In the genomic region with DNA sequence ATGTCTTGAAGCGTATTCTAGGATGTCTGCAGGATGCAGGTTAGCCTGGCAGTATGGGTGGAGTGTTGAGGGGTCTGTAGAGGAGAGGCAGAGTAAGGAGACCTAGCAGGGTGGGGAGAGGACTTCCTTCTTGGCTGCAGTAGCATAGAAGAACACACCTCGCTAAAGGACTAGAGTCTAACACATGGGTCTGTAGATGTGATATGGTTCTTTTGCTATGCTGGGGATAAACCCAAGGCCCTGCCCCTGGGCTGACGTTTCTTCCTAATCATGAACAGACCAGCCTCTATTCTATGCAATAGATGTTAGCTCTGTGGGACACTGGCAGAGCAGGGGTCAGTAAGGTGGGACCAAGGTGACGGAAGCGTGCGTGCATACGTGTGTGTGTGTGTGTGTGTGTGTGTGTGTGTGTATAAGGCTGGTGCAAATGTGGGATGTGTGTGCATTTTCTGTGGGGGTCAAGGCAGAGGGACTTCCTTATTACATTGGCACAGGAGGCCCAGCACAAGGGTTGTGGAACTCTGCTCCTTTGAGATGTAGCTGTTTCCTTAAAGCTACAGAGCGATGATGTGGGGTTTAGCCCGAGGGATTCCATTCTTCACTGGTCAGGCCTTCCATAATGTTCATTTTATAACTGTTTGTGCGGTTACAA, we compare ENCODE assay signal across 10 mouse cellular contexts. TPM values are rescaled to one million over a fixed set of nuclear protein-coding genes. Genes with fewer than 3 reads are reported as not detected.
DNase-seq lines count a peak whose midpoint lies in the region; ATAC-seq and TF ChIP-seq lines count a peak whose summit lies in the region.
"Had no signal": no experiment of that assay in that cellular context is flagged by ENCODE, and none has a peak within 500 bp of the region (broad histone marks: within the 10 kb centered on the region; RNA-seq: fewer than 3 reads in every experiment).

No protein-coding gene starts in this region.

- no peak for DNase-seq in forebrain, postnatal 0 days
- DNase-seq in lung, postnatal 4 days = no peak
- no peak for DNase-seq in layer of hippocampus, adult 9-11 months
- DNase-seq in spleen, adult 18-20 months = no peak
- DNase-seq: adrenal gland, adult 2 months; cerebellum, postnatal 14 days had no signal

- no peaks in the 10 kb centered on the region for H3K36me3 ChIP-seq in forebrain, embryonic 12.5 days (replicated peaks)
- H3K36me3 ChIP-seq in forebrain, postnatal 0 days (ENCODE audit: insufficient read depth) = no peaks in the 10 kb centered on the region
- no peaks in the 10 kb centered on the region for H3K36me3 ChIP-seq in lung, embryonic 15.5 days
- H3K36me3 ChIP-seq in intestine, embryonic 15.5 days = no peaks in the 10 kb centered on the region

- 88% methylated on average over 10 of the region's 10 CpGs for WGBS in forebrain, embryonic 12.5 days
- WGBS in forebrain, postnatal 0 days = 84% methylated on average over 10 of the region's 10 CpGs
- WGBS in lung, embryonic 15.5 days = 79% methylated on average over 10 of the region's 10 CpGs
- 48% methylated on average over 10 of the region's 10 CpGs for WGBS in intestine, embryonic 15.5 days

- no peaks in the 10 kb centered on the region; the same call in 1 of the 2 replicates for H3K27me3 ChIP-seq in forebrain, embryonic 12.5 days
- H3K27me3 ChIP-seq in forebrain, postnatal 0 days (ENCODE audit: insufficient read depth, low read length) = no peaks in the 10 kb centered on the region
- H3K27me3 ChIP-seq in lung, embryonic 15.5 days = no peaks in the 10 kb centered on the region
- H3K27me3 ChIP-seq in intestine, embryonic 15.5 days (replicated peaks) = no peaks in the 10 kb centered on the region

- no peak overlapping the region for H3K4me2 ChIP-seq in forebrain, embryonic 12.5 days
- no peak overlapping the region for H3K4me2 ChIP-seq in forebrain, postnatal 0 days (ENCODE audit: low read depth)
- 0 out of 2 replicates have a peak overlapping the region, but pooled peaks have one; percentile 1 for H3K4me2 ChIP-seq in lung, embryonic 15.5 days
- peak overlapping the region; percentile 50 for H3K4me2 ChIP-seq in intestine, embryonic 15.5 days (replicated peaks)

- ATAC-seq in forebrain, embryonic 12.5 days (ENCODE audit: low FRiP score) = no peak
- no peak for ATAC-seq in forebrain, postnatal 0 days
- ATAC-seq in lung, embryonic 15.5 days (ENCODE audit: borderline replicate concordance, extremely low read depth, low FRiP score, low TSS enrichment) = no peak
- peak; percentile 74 for ATAC-seq in intestine, embryonic 15.5 days
- ATAC-seq in monocyte, adult 5-6 weeks (replicated peaks; ENCODE audit: insufficient number of reproducible peaks, low FRiP score, low TSS enrichment, poor library complexity, severe bottlenecking) = peak; percentile 73

- 0 out of 2 replicates have a peak overlapping the region, but pooled peaks have one; percentile 53 for H3K27ac ChIP-seq in forebrain, embryonic 12.5 days
- H3K27ac ChIP-seq in forebrain, postnatal 0 days (ENCODE audit: low read depth, low read length) = no peak overlapping the region
- peak overlapping the region; percentile 90 for H3K27ac ChIP-seq in lung, embryonic 15.5 days
- H3K27ac ChIP-seq in intestine, embryonic 15.5 days = peak overlapping the region; percentile 98

- no peaks in the 10 kb centered on the region for H3K9me3 ChIP-seq in forebrain, embryonic 12.5 days
- no peaks in the 10 kb centered on the region for H3K9me3 ChIP-seq in forebrain, postnatal 0 days (ENCODE audit: low read length)
- H3K9me3 ChIP-seq in lung, embryonic 15.5 days = no peaks in the 10 kb centered on the region
- H3K9me3 ChIP-seq in intestine, embryonic 15.5 days = no peaks in the 10 kb centered on the region

- H3K4me1 ChIP-seq in forebrain, embryonic 12.5 days = peaks cover 14% of the 10 kb centered on the region
- no peaks in the 10 kb centered on the region for H3K4me1 ChIP-seq in forebrain, postnatal 0 days (ENCODE audit: insufficient read depth)
- H3K4me1 ChIP-seq in lung, embryonic 15.5 days = peaks cover 8% of the 10 kb centered on the region; the same call in 1 of the 2 replicates
- peaks cover 14% of the 10 kb centered on the region for H3K4me1 ChIP-seq in intestine, embryonic 15.5 days (replicated peaks)

- no peak overlapping the region for H3K4me3 ChIP-seq in forebrain, embryonic 12.5 days (replicated peaks)
- no peak overlapping the region for H3K4me3 ChIP-seq in forebrain, postnatal 0 days (ENCODE audit: low read depth, low read length)
- H3K4me3 ChIP-seq in lung, embryonic 15.5 days = no peak overlapping the region
- H3K4me3 ChIP-seq in intestine, embryonic 15.5 days (replicated peaks) = peak overlapping the region; percentile 15

- no peak for TF ChIP-seq CTCF in forebrain, postnatal 0 days (IDR thresholded peaks at IDR 0.05; ENCODE audit: low read depth)

- no peak overlapping the region for H3K9ac ChIP-seq in forebrain, embryonic 12.5 days
- H3K9ac ChIP-seq in forebrain, postnatal 0 days = no peak overlapping the region
- no peak overlapping the region for H3K9ac ChIP-seq in lung, embryonic 15.5 days
- no peak overlapping the region for H3K9ac ChIP-seq in intestine, embryonic 15.5 days

RNA-seq across cellular contexts. Expression of a gene that starts 7.0 kb away (rescaled TPM):
- 6.2 and 9.0 TPM in 2 replicates for polyA plus RNA-seq in forebrain, embryonic 12.5 days (2016; fragmentation: Nextera tagmentation; extraction: Ambion mirVana)
- total RNA-seq in forebrain, postnatal 0 days (2014; rRNA removed) = 8.1 and 8.5 TPM in 2 replicates
- polyA plus RNA-seq in forebrain, postnatal 0 days (2015; fragmentation: Nextera tagmentation; extraction: Ambion mirVana) = 4.2 and 5.7 TPM in 2 replicates
- polyA plus RNA-seq in lung, embryonic 15.5 days (2015; fragmentation: Nextera tagmentation; extraction: Ambion mirVana) = 6.0 and 7.3 TPM in 2 replicates
- polyA plus RNA-seq in intestine, embryonic 15.5 days (2015; fragmentation: Nextera tagmentation; extraction: Ambion mirVana) = 13.1 and 14.7 TPM in 2 replicates
- total RNA-seq in monocyte, adult 5-6 weeks (2017) = 9.4 to 14.5 TPM (median 13.7 TPM) in 3 replicates

RNA-seq across cellular contexts. Expression of a gene that starts 41.6 kb away (rescaled TPM):
- polyA plus RNA-seq in forebrain, embryonic 12.5 days (2016; fragmentation: Nextera tagmentation; extraction: Ambion mirVana) = 1.8 and 2.9 TPM in 2 replicates
- total RNA-seq in forebrain, postnatal 0 days (2014; rRNA removed) = 5.1 and 8.5 TPM in 2 replicates
- 5.4 and 5.9 TPM in 2 replicates for polyA plus RNA-seq in forebrain, postnatal 0 days (2015; fragmentation: Nextera tagmentation; extraction: Ambion mirVana)
- polyA plus RNA-seq in lung, embryonic 15.5 days (2015; fragmentation: Nextera tagmentation; extraction: Ambion mirVana) = 6.9 and 7.6 TPM in 2 replicates
- 6.3 and 6.6 TPM in 2 replicates for polyA plus RNA-seq in intestine, embryonic 15.5 days (2015; fragmentation: Nextera tagmentation; extraction: Ambion mirVana)
- not detected in 3 replicates for total RNA-seq in monocyte, adult 5-6 weeks (2017)

RNA-seq across cellular contexts. Expression of a gene that starts 50.7 kb away (rescaled TPM):
- polyA plus RNA-seq in forebrain, embryonic 12.5 days (2016; fragmentation: Nextera tagmentation; extraction: Ambion mirVana) = 25.4 and 27.0 TPM in 2 replicates
- 38.6 and 52.4 TPM in 2 replicates for total RNA-seq in forebrain, postnatal 0 days (2014; rRNA removed)
- polyA plus RNA-seq in forebrain, postnatal 0 days (2015; fragmentation: Nextera tagmentation; extraction: Ambion mirVana) = 27.8 and 31.6 TPM in 2 replicates
- polyA plus RNA-seq in lung, embryonic 15.5 days (2015; fragmentation: Nextera tagmentation; extraction: Ambion mirVana) = 30.3 and 33.7 TPM in 2 replicates
- 39.7 and 44.3 TPM in 2 replicates for polyA plus RNA-seq in intestine, embryonic 15.5 days (2015; fragmentation: Nextera tagmentation; extraction: Ambion mirVana)
- 16.7 to 31.7 TPM (median 22.8 TPM) in 3 replicates for total RNA-seq in monocyte, adult 5-6 weeks (2017)

Comparison
In these comparisons a context has a peak if more than half of its experiments do, and no peak if none do; other contexts are left out.
1. ATAC-seq: peak in intestine, embryonic 15.5 days (single experiment) and monocyte, adult 5-6 weeks (single experiment); none in forebrain, embryonic 12.5 days (single experiment), forebrain, postnatal 0 days (single experiment) and lung, embryonic 15.5 days (single experiment).
2. H3K4me2 ChIP-seq: peak in lung, embryonic 15.5 days (single experiment) and intestine, embryonic 15.5 days (single experiment); none in forebrain, embryonic 12.5 days (single experiment) and forebrain, postnatal 0 days (single experiment).